Mouse (Mus musculus) left cerebral cortex, adult 9 months (tissue): Measurements from ENCODE around the gene Acadl.

Source experiments
- DNase-seq, 2 experiments: peaks; one replicate each; pipeline ENCODE4 v3.0.0; 2022; ENCODE audit warnings: low spot score in 2 of 2

Gene Acadl

DNA sequence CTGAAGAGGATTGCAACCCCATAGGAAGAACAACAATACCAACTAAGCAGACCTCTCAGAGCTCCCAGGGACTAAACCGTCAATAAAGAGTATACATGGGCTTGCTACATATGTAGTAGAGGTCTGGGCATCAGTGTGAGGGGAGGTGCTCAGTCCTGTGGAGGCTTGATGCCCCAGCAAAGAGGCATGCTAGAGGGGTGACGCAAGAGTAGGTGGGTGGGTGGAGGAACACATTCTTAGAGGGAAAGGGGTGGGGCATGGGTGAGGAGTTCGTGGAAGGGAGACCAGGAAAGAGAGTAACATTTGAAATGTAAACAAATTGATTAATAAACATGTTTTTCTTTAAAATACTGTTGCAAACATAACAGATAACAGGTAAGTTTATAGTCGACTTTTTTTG lies 82.0 kb downstream of the Acadl start:
- no peak for DNase-seq
